Mouse (Mus musculus) heart, embryonic 16.5 days (tissue): ENCODE data around the gene Edar. TPM values are rescaled to one million over a fixed set of nuclear protein-coding genes. Genes with fewer than 3 reads are reported as not detected.

Source experiments
- ATAC-seq: fragments of 200-750 bp; cut with Nextera tagmentation; replicated peaks from 2 replicates; pipeline ENCODE4 v1.8.0; 2017; ENCODE audit warnings: moderate number of reproducible peaks; ENCODE audit not compliant: insufficient read depth, low FRiP score; ENCODE audit errors: extremely low read depth
- H3K27ac ChIP-seq: fragments of 300-500 bp; sonication (generic); 2 replicates; pipeline ENCODE4 v1.5.1; 2014; ENCODE audit warnings: mild to moderate bottlenecking, low read length, control low read depth, moderate library complexity
- H3K27me3 ChIP-seq: fragments of 300-500 bp; sonication (generic); 2 replicates; pipeline ENCODE4 v1.6.1; 2014; ENCODE audit warnings: low read length, mixed read lengths; ENCODE audit not compliant: control insufficient read depth, insufficient read depth
- H3K36me3 ChIP-seq: fragments of 300-500 bp; sonication (generic); 2 replicates; pipeline ENCODE4 v1.6.1; 2014; ENCODE audit not compliant: control insufficient read depth, insufficient read depth
- H3K4me1 ChIP-seq: fragments of 300-500 bp; sonication (generic); 2 replicates; pipeline ENCODE4 v1.6.1; 2014; ENCODE audit warnings: low read length, mixed read lengths; ENCODE audit not compliant: control insufficient read depth, insufficient read depth
- H3K4me2 ChIP-seq: fragments of 300-500 bp; sonication (generic); 2 replicates; pipeline ENCODE4 v1.6.1; 2014; ENCODE audit warnings: low read depth, mild to moderate bottlenecking, control low read depth, low read length
- H3K4me3 ChIP-seq: fragments of 300-500 bp; sonication (generic); 2 replicates; pipeline ENCODE4 v1.5.1; 2014; ENCODE audit warnings: mild to moderate bottlenecking, control low read depth, low read length
- H3K9ac ChIP-seq: fragments of 300-500 bp; sonication (generic); 2 replicates; pipeline ENCODE4 v1.6.1; 2014; ENCODE audit warnings: low read length, control low read depth
- H3K9me3 ChIP-seq: fragments of 300-500 bp; sonication (generic); replicated peaks from 2 replicates; pipeline ENCODE4 v1.6.1; 2016; ENCODE audit warnings: low read length; ENCODE audit not compliant: control insufficient read depth
- WGBS: fragments of 180-500 bp; shearing (Covaris S2); extraction: QIAGEN DNeasy Blood & Tissue Kit; methylation state at CpG from one replicate; pipeline ENCODE4 v1.1.7; 2014; 5-methylcytosine and 5-hydroxymethylcytosine counted together
- polyA plus RNA-seq: library from polyadenylated mRNA; unstranded; fragments of >200 nt; fragmentation: Nextera tagmentation; extraction: Ambion mirVana; gene quantifications from 2 replicates; pipeline ENCODE4 v1.2.1, GENCODE M21; 2015

Gene Edar
- polyA plus RNA-seq, 1 experiment from 2014 or later, result 0.21 TPM

- H3K9ac ChIP-seq, result no peak overlapping the region
- peaks cover 12% of the 10 kb centered on the region for H3K4me1 ChIP-seq
- H3K4me3 ChIP-seq, result no peak overlapping the region
- no peak overlapping the region for H3K4me2 ChIP-seq
- WGBS, result 77% methylated on average over 5 of the region's 5 CpGs
- no peak for ATAC-seq
- H3K36me3 ChIP-seq, result no peaks in the 10 kb centered on the region
- no peaks in the 10 kb centered on the region for H3K9me3 ChIP-seq
- no peak overlapping the region for H3K27ac ChIP-seq
- H3K27me3 ChIP-seq, result no peaks in the 10 kb centered on the region
Measured at GRCm38 (mm10) chr10:58600151-58600550, 75.3 kb downstream of the Edar start.

- Histone ChIP-seq H3K4me2 (no peak overlapping the region), H3K9ac (no peak overlapping the region), H3K4me3 (no peak overlapping the region), H3K9me3 (no peaks in the 10 kb centered on the region), H3K27me3 (no peaks in the 10 kb centered on the region), H3K36me3 (no peaks in the 10 kb centered on the region), H3K4me1 (peaks cover 8% of the 10 kb centered on the region; the same call in 1 of the 2 replicates), H3K27ac (no peak overlapping the region)
- ATAC-seq, result no peak; the same call in 1 of the 2 replicates
- 32% methylated on average over 5 of the region's 5 CpGs for WGBS
Measured at GRCm38 (mm10) chr10:58595821-58596220, 79.6 kb downstream of the Edar start.

GRCm38 (mm10) chr10:58595197-58595596, 80.3 kb downstream of the Edar start:
- ATAC-seq, result no peak
- WGBS, result 92% methylated on average over 3 of the region's 3 CpGs
- H3K27me3 ChIP-seq, result no peaks in the 10 kb centered on the region
- no peak overlapping the region for H3K9ac ChIP-seq
- H3K4me3 ChIP-seq, result no peak overlapping the region
- H3K4me1 ChIP-seq, result peaks cover 8% of the 10 kb centered on the region; the same call in 1 of the 2 replicates
- H3K4me2 ChIP-seq, result no peak overlapping the region
- no peaks in the 10 kb centered on the region for H3K9me3 ChIP-seq
- no peaks in the 10 kb centered on the region for H3K36me3 ChIP-seq
- H3K27ac ChIP-seq, result no peak overlapping the region

- no peaks in the 10 kb centered on the region for H3K36me3 ChIP-seq
- 78% methylated on average over 3 of the region's 3 CpGs for WGBS
- no peak for ATAC-seq
- no peak overlapping the region for H3K4me2 ChIP-seq
- H3K9ac ChIP-seq, result no peak overlapping the region
- H3K27ac ChIP-seq, result no peak overlapping the region
- no peaks in the 10 kb centered on the region for H3K27me3 ChIP-seq
- no peaks in the 10 kb centered on the region for H3K9me3 ChIP-seq
- H3K4me1 ChIP-seq, result peaks cover 8% of the 10 kb centered on the region; the same call in 1 of the 2 replicates
- no peak overlapping the region for H3K4me3 ChIP-seq
Measured at GRCm38 (mm10) chr10:58594486-58594885, 81.0 kb downstream of the Edar start.

- Histone ChIP-seq H3K4me1 (no peaks in the 10 kb centered on the region), H3K27ac (no peak overlapping the region), H3K9ac (no peak overlapping the region), H3K9me3 (no peaks in the 10 kb centered on the region), H3K36me3 (no peaks in the 10 kb centered on the region), H3K4me2 (no peak overlapping the region), H3K4me3 (no peak overlapping the region), H3K27me3 (no peaks in the 10 kb centered on the region)
- WGBS, result 64% methylated on average over 5 of the region's 5 CpGs
- ATAC-seq, result no peak
Measured at GRCm38 (mm10) chr10:58585427-58586223, 89.8 kb downstream of the Edar start.

- WGBS, result 86% methylated on average over 6 of the region's 6 CpGs
- no peak for ATAC-seq
- Histone ChIP-seq H3K9me3 (no peaks in the 10 kb centered on the region), H3K36me3 (no peaks in the 10 kb centered on the region), H3K27ac (no peak overlapping the region), H3K9ac (no peak overlapping the region), H3K4me3 (no peak overlapping the region), H3K4me2 (no peak overlapping the region), H3K4me1 (no peaks in the 10 kb centered on the region), H3K27me3 (no peaks in the 10 kb centered on the region)
Measured at GRCm38 (mm10) chr10:58560521-58560920, 114.9 kb downstream of the Edar start.

GRCm38 (mm10) chr10:58559901-58560300, 115.6 kb downstream of the Edar start:
- Histone ChIP-seq H3K4me2 (no peak overlapping the region), H3K36me3 (no peaks in the 10 kb centered on the region), H3K9ac (no peak overlapping the region), H3K4me3 (no peak overlapping the region), H3K27me3 (no peaks in the 10 kb centered on the region), H3K27ac (no peak overlapping the region), H3K4me1 (no peaks in the 10 kb centered on the region), H3K9me3 (no peaks in the 10 kb centered on the region)
- peak; percentile 49; the same call in 1 of the 2 replicates for ATAC-seq
- WGBS, result 16% methylated on average over 3 of the region's 3 CpGs

GRCm38 (mm10) chr10:58559098-58559497, 116.4 kb downstream of the Edar start:
- WGBS, result 24% methylated on average over 7 of the region's 7 CpGs
- no peak for ATAC-seq
- no peak overlapping the region for H3K4me3 ChIP-seq

GRCm38 (mm10) chr10:58554693-58555387, 120.6 kb downstream of the Edar start:
- no peak overlapping the region for H3K9ac ChIP-seq
- H3K4me3 ChIP-seq, result no peak overlapping the region
- H3K9me3 ChIP-seq, result no peaks in the 10 kb centered on the region
- no peaks in the 10 kb centered on the region for H3K36me3 ChIP-seq
- H3K27ac ChIP-seq, result no peak overlapping the region
- no peak overlapping the region for H3K4me2 ChIP-seq
- H3K4me1 ChIP-seq, result no peaks in the 10 kb centered on the region
- ATAC-seq, result no peak
- H3K27me3 ChIP-seq, result no peaks in the 10 kb centered on the region
- WGBS, result 85% methylated on average over 8 of the region's 8 CpGs

More at GRCm38 (mm10) chr10:58559098-58559497, 116.4 kb downstream of the Edar start:
- Histone ChIP-seq H3K27ac (no peak overlapping the region), H3K9me3 (no peaks in the 10 kb centered on the region), H3K36me3 (no peaks in the 10 kb centered on the region), H3K27me3 (no peaks in the 10 kb centered on the region), H3K4me1 (no peaks in the 10 kb centered on the region), H3K4me2 (no peak overlapping the region), H3K9ac (no peak overlapping the region)
